Mouse (Mus musculus) thymus, adult 2 months (tissue): Measurements from ENCODE around the gene Ebf1.

Experiments
- CTCF ChIP-seq: fragments of 200-500 bp; IDR thresholded peaks from 2 replicates; pipeline ENCODE4 v1.5.1; 2012; ENCODE audit warnings: mild to moderate bottlenecking, control low read depth, low read length, moderate library complexity, borderline replicate concordance; ENCODE audit not compliant: control insufficient read depth, poor library complexity, insufficient read depth; ENCODE audit errors: extremely low read depth
- POLR2A ChIP-seq: fragments of 200-500 bp; IDR thresholded peaks from 2 replicates; pipeline ENCODE4 v1.6.1; 2012; ENCODE audit warnings: mild to moderate bottlenecking, low read length, control low read depth, moderate library complexity; ENCODE audit not compliant: control insufficient read depth, poor library complexity, insufficient read depth; ENCODE audit errors: extremely low read depth

GRCm38 (mm10) chr11:44767322-44767721 is 150.2 kb downstream of the Ebf1 start:
- TF ChIP-seq CTCF: no peak
- TF ChIP-seq POLR2A: no peak
